Mouse (Mus musculus): ENCODE measurements around the gene Tvp23a. TPM values are rescaled to one million over a fixed set of nuclear protein-coding genes. Genes with fewer than 3 reads are reported as not detected.

Gene Tvp23a
- under 1 TPM; 0.69 to 0.80 TPM for total RNA-seq (2021)
- long read RNA-seq, experiment 1, partial matches to known transcripts, result 0 of 2 reads
- long read RNA-seq, experiment 1, other reads (novel, unspliced or antisense), result 2 of 2 reads
- long read RNA-seq, experiment 2, result 0 reads

GRCm38 (mm10) chr16:10447264-10447594, at the start of gene Tvp23a:
TSS of gene Tvp23a (minus strand) at chr16:10447362.
- peak; percentile 62 for DNase-seq
- intact Hi-C loops (cut with DNase I; ENCODE audit: low total_unique reads), result no loop called here

GRCm38 (mm10) chr16:10495824-10496298, 48.7 kb upstream of the Tvp23a start:
- intact Hi-C loops (cut with DNase I; ENCODE audit: low total_unique reads), result no loop called here
- DNase-seq, result no peak

- DNase-seq, result no peak
- intact Hi-C loops (cut with DNase I; ENCODE audit: low total_unique reads), result no loop called here
Observed at GRCm38 (mm10) chr16:10492587-10492986, 45.4 kb upstream of the Tvp23a start.

GRCm38 (mm10) chr16:10491716-10492115, 44.6 kb upstream of the Tvp23a start:
- intact Hi-C loops (cut with DNase I; ENCODE audit: low total_unique reads), result no loop called here
- DNase-seq, result no peak

GRCm38 (mm10) chr16:10490503-10491150, 43.5 kb upstream of the Tvp23a start:
- intact Hi-C loops (cut with DNase I; ENCODE audit: low total_unique reads), result no loop called here
- DNase-seq, result no peak

- intact Hi-C loops (cut with DNase I; ENCODE audit: low total_unique reads), result no loop called here
- DNase-seq, result no peak
Observed at GRCm38 (mm10) chr16:10489904-10490457, 42.8 kb upstream of the Tvp23a start.

- DNase-seq, result no peak
- intact Hi-C loops (cut with DNase I; ENCODE audit: low total_unique reads), result no loop called here
Observed at GRCm38 (mm10) chr16:10489483-10489882, 42.3 kb upstream of the Tvp23a start.

GRCm38 (mm10) chr16:10488769-10489481, 41.8 kb upstream of the Tvp23a start:
- intact Hi-C loops (cut with DNase I; ENCODE audit: low total_unique reads), result no loop called here
- DNase-seq, result no peak

GRCm38 (mm10) chr16:10487895-10488493, 40.8 kb upstream of the Tvp23a start:
- intact Hi-C loops (cut with DNase I; ENCODE audit: low total_unique reads), result no loop called here
- DNase-seq, result no peak

- intact Hi-C loops (cut with DNase I; ENCODE audit: low total_unique reads), result no loop called here
- no peak for DNase-seq
Observed at GRCm38 (mm10) chr16:10486993-10487392, 39.8 kb upstream of the Tvp23a start.

GRCm38 (mm10) chr16:10482343-10482742, 35.2 kb upstream of the Tvp23a start:
- intact Hi-C loops (cut with DNase I; ENCODE audit: low total_unique reads), result no loop called here
- DNase-seq, result no peak

GRCm38 (mm10) chr16:10479857-10480256, 32.7 kb upstream of the Tvp23a start, which contains the start of gene Ciita:
TSS of gene Ciita (plus strand) at chr16:10480059.
- intact Hi-C loops (cut with DNase I; ENCODE audit: low total_unique reads), result no loop called here
- no peak for DNase-seq

- intact Hi-C loops (cut with DNase I; ENCODE audit: low total_unique reads), result no loop called here
Observed at GRCm38 (mm10) chr16:10475919-10476318, 28.8 kb upstream of the Tvp23a start.

GRCm38 (mm10) chr16:10474956-10475355, 27.8 kb upstream of the Tvp23a start:
- no peak for DNase-seq
- intact Hi-C loops (cut with DNase I; ENCODE audit: low total_unique reads), result no loop called here

More at GRCm38 (mm10) chr16:10475919-10476318, 28.8 kb upstream of the Tvp23a start:
- no peak for DNase-seq

- intact Hi-C loops (cut with DNase I; ENCODE audit: low total_unique reads), result no loop called here
- no peak for DNase-seq
Observed at GRCm38 (mm10) chr16:10471950-10472349, 24.8 kb upstream of the Tvp23a start.

GRCm38 (mm10) chr16:10468201-10468600, 21.0 kb upstream of the Tvp23a start:
- no peak for DNase-seq
- intact Hi-C loops (cut with DNase I; ENCODE audit: low total_unique reads), result no loop called here

GRCm38 (mm10) chr16:10467391-10468107, 20.4 kb upstream of the Tvp23a start:
- intact Hi-C loops (cut with DNase I; ENCODE audit: low total_unique reads), result no loop called here
- no peak for DNase-seq

GRCm38 (mm10) chr16:10465011-10465681, 18.0 kb upstream of the Tvp23a start:
- no peak for DNase-seq
- intact Hi-C loops (cut with DNase I; ENCODE audit: low total_unique reads), result no loop called here

GRCm38 (mm10) chr16:10461178-10461577, 14.0 kb upstream of the Tvp23a start:
- no peak for DNase-seq
- intact Hi-C loops (cut with DNase I; ENCODE audit: low total_unique reads), result no loop called here
